Mouse (Mus musculus): ENCODE results near the gene Adipoq. TPM values are rescaled to one million over a fixed set of nuclear protein-coding genes. Genes with fewer than 3 reads are reported as not detected.
A peak's percentile ranks its signal among the peaks of the same experiment; 100 is the strongest.

Gene Adipoq
- polyA plus RNA-seq, 1 experiment from 2014 or later, result not detected

GRCm38 (mm10) chr16:23149396-23149795, 3.1 kb downstream of the Adipoq start:
- ATAC-seq (ENCODE audit: low FRiP score, low TSS enrichment) (no peak), DNase-seq (ENCODE audit: low spot score) (no peak)
- no peak for TF ChIP-seq EP300 (optimal IDR thresholded peaks at IDR 0.05)
- TF ChIP-seq CTCF (IDR thresholded peaks at IDR 0.05; ENCODE audit: low read depth), result no peak

GRCm38 (mm10) chr16:23151423-23151822, 5.1 kb downstream of the Adipoq start:
- no peak for ATAC-seq (ENCODE audit: low FRiP score, low TSS enrichment)
- TF ChIP-seq EP300 (optimal IDR thresholded peaks at IDR 0.05), result no peak
- peak; percentile 78 for TF ChIP-seq CTCF (IDR thresholded peaks at IDR 0.05; ENCODE audit: low read depth)
- DNase-seq (ENCODE audit: low spot score), result peak; percentile 34
- Histone ChIP-seq H3K27me3 (ENCODE audit: control insufficient read depth, insufficient read depth, low read length) (no peaks in the 10 kb centered on the region), H3K4me3 (ENCODE audit: low read depth, low read length) (no peak overlapping the region), H3K4me2 (replicated peaks; ENCODE audit: low read depth) (no peak overlapping the region), H3K27ac (replicated peaks) (no peak overlapping the region), H3K36me3 (ENCODE audit: control insufficient read depth, insufficient read depth, low read length) (no peaks in the 10 kb centered on the region), H3K9me3 (ENCODE audit: control insufficient read depth, low read length) (no peaks in the 10 kb centered on the region), H3K4me1 (replicated peaks; ENCODE audit: control insufficient read depth, insufficient read depth) (no peaks in the 10 kb centered on the region), H3K9ac (ENCODE audit: low read length) (no peak overlapping the region)
- 14% methylated on average over 2 of the region's 2 CpGs for WGBS

More at GRCm38 (mm10) chr16:23149396-23149795, 3.1 kb downstream of the Adipoq start:
- Histone ChIP-seq H3K4me2 (replicated peaks; ENCODE audit: low read depth) (no peak overlapping the region), H3K4me3 (ENCODE audit: low read depth, low read length) (no peak overlapping the region), H3K9ac (ENCODE audit: low read length) (no peak overlapping the region), H3K36me3 (ENCODE audit: control insufficient read depth, insufficient read depth, low read length) (no peaks in the 10 kb centered on the region), H3K9me3 (ENCODE audit: control insufficient read depth, low read length) (no peaks in the 10 kb centered on the region), H3K27ac (replicated peaks) (no peak overlapping the region), H3K27me3 (ENCODE audit: control insufficient read depth, insufficient read depth, low read length) (no peaks in the 10 kb centered on the region), H3K4me1 (replicated peaks; ENCODE audit: control insufficient read depth, insufficient read depth) (no peaks in the 10 kb centered on the region)
- WGBS, result 54% methylated on average over 8 of the region's 8 CpGs

- Histone ChIP-seq H3K4me3 (ENCODE audit: low read depth, low read length) (no peak overlapping the region), H3K27me3 (ENCODE audit: control insufficient read depth, insufficient read depth, low read length) (no peaks in the 10 kb centered on the region), H3K9ac (ENCODE audit: low read length) (no peak overlapping the region), H3K4me2 (replicated peaks; ENCODE audit: low read depth) (no peak overlapping the region), H3K36me3 (ENCODE audit: control insufficient read depth, insufficient read depth, low read length) (no peaks in the 10 kb centered on the region), H3K27ac (replicated peaks) (no peak overlapping the region), H3K9me3 (ENCODE audit: control insufficient read depth, low read length) (no peaks in the 10 kb centered on the region), H3K4me1 (replicated peaks; ENCODE audit: control insufficient read depth, insufficient read depth) (no peaks in the 10 kb centered on the region)
- DNase-seq (ENCODE audit: low spot score) (no peak), ATAC-seq (ENCODE audit: low FRiP score, low TSS enrichment) (no peak)
- TF ChIP-seq EP300 (optimal IDR thresholded peaks at IDR 0.05) (no peak), CTCF (IDR thresholded peaks at IDR 0.05; ENCODE audit: low read depth) (no peak)
- WGBS, result 64% methylated on average over 5 of the region's 5 CpGs
Observed at GRCm38 (mm10) chr16:23154261-23154660, 7.9 kb downstream of the Adipoq start.

- Histone ChIP-seq H3K27me3 (ENCODE audit: control insufficient read depth, insufficient read depth, low read length) (no peaks in the 10 kb centered on the region), H3K9ac (ENCODE audit: low read length) (no peak overlapping the region), H3K9me3 (ENCODE audit: control insufficient read depth, low read length) (no peaks in the 10 kb centered on the region), H3K4me3 (ENCODE audit: low read depth, low read length) (no peak overlapping the region), H3K4me1 (replicated peaks; ENCODE audit: control insufficient read depth, insufficient read depth) (no peaks in the 10 kb centered on the region), H3K27ac (replicated peaks) (no peak overlapping the region), H3K4me2 (replicated peaks; ENCODE audit: low read depth) (no peak overlapping the region), H3K36me3 (ENCODE audit: control insufficient read depth, insufficient read depth, low read length) (no peaks in the 10 kb centered on the region)
- TF ChIP-seq EP300 (optimal IDR thresholded peaks at IDR 0.05) (no peak), CTCF (IDR thresholded peaks at IDR 0.05; ENCODE audit: low read depth) (no peak)
- DNase-seq (ENCODE audit: low spot score) (no peak), ATAC-seq (ENCODE audit: low FRiP score, low TSS enrichment) (no peak)
- WGBS, result 91% methylated on average over 13 of the region's 13 CpGs
Observed at GRCm38 (mm10) chr16:23157013-23157412, 10.7 kb downstream of the Adipoq start.

GRCm38 (mm10) chr16:23158292-23158691, 12.0 kb downstream of the Adipoq start:
- no peak for TF ChIP-seq CTCF (IDR thresholded peaks at IDR 0.05; ENCODE audit: low read depth)
- no peak for TF ChIP-seq EP300 (optimal IDR thresholded peaks at IDR 0.05)
- Histone ChIP-seq H3K36me3 (ENCODE audit: control insufficient read depth, insufficient read depth, low read length) (no peaks in the 10 kb centered on the region), H3K27me3 (ENCODE audit: control insufficient read depth, insufficient read depth, low read length) (no peaks in the 10 kb centered on the region), H3K9me3 (ENCODE audit: control insufficient read depth, low read length) (no peaks in the 10 kb centered on the region), H3K4me1 (replicated peaks; ENCODE audit: control insufficient read depth, insufficient read depth) (no peaks in the 10 kb centered on the region), H3K4me3 (ENCODE audit: low read depth, low read length) (no peak overlapping the region), H3K9ac (ENCODE audit: low read length) (no peak overlapping the region), H3K4me2 (replicated peaks; ENCODE audit: low read depth) (no peak overlapping the region), H3K27ac (replicated peaks) (no peak overlapping the region)
- WGBS, result 84% methylated on average over 7 of the region's 7 CpGs
- no peak for ATAC-seq (ENCODE audit: low FRiP score, low TSS enrichment)
- no peak for DNase-seq (ENCODE audit: low spot score)

GRCm38 (mm10) chr16:23158957-23159356, 12.6 kb downstream of the Adipoq start:
- Histone ChIP-seq H3K27ac (replicated peaks) (no peak overlapping the region), H3K4me2 (replicated peaks; ENCODE audit: low read depth) (no peak overlapping the region), H3K36me3 (ENCODE audit: control insufficient read depth, insufficient read depth, low read length) (no peaks in the 10 kb centered on the region), H3K4me1 (replicated peaks; ENCODE audit: control insufficient read depth, insufficient read depth) (no peaks in the 10 kb centered on the region), H3K4me3 (ENCODE audit: low read depth, low read length) (no peak overlapping the region), H3K9ac (ENCODE audit: low read length) (no peak overlapping the region), H3K9me3 (ENCODE audit: control insufficient read depth, low read length) (no peaks in the 10 kb centered on the region), H3K27me3 (ENCODE audit: control insufficient read depth, insufficient read depth, low read length) (no peaks in the 10 kb centered on the region)
- ATAC-seq (ENCODE audit: low FRiP score, low TSS enrichment) (no peak), DNase-seq (ENCODE audit: low spot score) (no peak)
- 37% methylated on average over 2 of the region's 2 CpGs for WGBS
- TF ChIP-seq EP300 (optimal IDR thresholded peaks at IDR 0.05) (no peak), CTCF (IDR thresholded peaks at IDR 0.05; ENCODE audit: low read depth) (no peak)
